Mouse (Mus musculus) left cerebral cortex, adult 6 months (tissue): ENCODE data around the gene Gm21118. TPM values are rescaled to one million over a fixed set of nuclear protein-coding genes. Genes with fewer than 3 reads are reported as not detected.

Source experiments
- long read RNA-seq, 2 experiments: library from polyadenylated mRNA; unstranded; transcript quantifications; one replicate each; pipeline ENCODE4 v2.0.0; 2019 to 2020
- polyA plus RNA-seq: library from polyadenylated mRNA; unstranded; fragments of <200 nt; fragmentation: Nextera tagmentation; gene quantifications from 2 replicates; pipeline ENCODE4 v1.2.3, GENCODE M21; 2021

Gene Gm21118
- not detected in 2 replicates for polyA plus RNA-seq
- long read RNA-seq, experiment 1, result 0 reads
- long read RNA-seq, experiment 2, result 0 reads

DNA sequence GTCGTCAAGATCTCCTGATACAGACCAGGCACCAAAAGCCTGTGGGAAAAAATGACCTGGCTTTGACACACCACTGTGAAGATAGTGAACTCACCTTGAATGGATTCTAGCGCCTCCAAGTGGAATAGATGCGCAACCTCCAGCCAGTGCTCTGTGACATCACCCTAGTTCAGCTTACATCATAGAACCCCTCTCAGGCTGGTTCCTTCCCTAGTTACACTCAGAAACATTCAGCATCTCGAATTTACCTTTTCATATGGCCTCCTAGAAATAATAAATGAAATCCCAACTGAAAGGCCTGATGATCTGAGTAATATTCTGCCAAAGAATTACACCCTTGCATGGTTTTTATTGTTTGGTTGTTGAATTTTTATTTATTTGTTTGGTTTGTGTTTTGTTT is at the start of gene Gm21118:
Gm21118 (minus strand) TSS at position 101 of the 400 bp plus-strand sequence.

DNA sequence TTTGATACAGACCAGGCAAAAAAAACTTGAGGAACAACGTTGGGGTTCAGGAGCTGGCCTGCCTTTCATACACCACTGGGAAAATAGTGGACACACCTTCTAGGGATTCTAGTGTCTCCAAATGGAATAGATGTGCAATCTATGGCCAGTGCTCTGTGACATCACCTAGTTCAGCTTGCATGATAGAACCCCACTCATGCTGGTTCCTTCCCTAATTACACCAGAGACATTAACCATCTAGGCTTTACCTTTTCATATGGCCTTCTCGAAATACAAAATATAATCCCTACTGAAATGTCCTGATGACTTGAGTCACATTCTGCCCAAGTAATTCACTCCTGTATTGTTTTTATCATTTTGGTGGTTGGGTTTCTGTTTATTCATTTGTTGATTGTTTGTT is 29.7 kb upstream of the Gm21118 start, which contains the start of the genes Gm29423 and Gm29644:
Gm29423 (minus strand) TSS at position 101 of the 400 bp plus-strand sequence.
Gm29644 (minus strand) TSS at position 157 of the 400 bp plus-strand sequence.

Other genes with a start within 250 kb of the Gm21118 start
- not detected in 2 replicates for gene Gm29423, start 29.6 kb upstream of the Gm21118 start, polyA plus RNA-seq
- gene Gm29644, start 29.7 kb upstream of the Gm21118 start, polyA plus RNA-seq, result not detected in 2 replicates
- not detected in 2 replicates for gene Gm20888, start 168.2 kb upstream of the Gm21118 start, polyA plus RNA-seq